Mouse (Mus musculus) testis, adult 2 months (tissue): ENCODE data around the gene Iqsec1. TPM values are rescaled to one million over a fixed set of nuclear protein-coding genes. Genes with fewer than 3 reads are reported as not detected.

Source experiments
- H3K27ac ChIP-seq: fragments of 200-500 bp; 2 replicates; pipeline ENCODE4 v1.5.1; 2012; ENCODE audit warnings: low read depth, low read length; ENCODE audit not compliant: control insufficient read depth, insufficient read depth
- H3K27me3 ChIP-seq: fragments of 200-500 bp; 2 replicates; pipeline ENCODE4 v1.6.1; 2012; ENCODE audit warnings: mild to moderate bottlenecking, low read length, moderate library complexity; ENCODE audit not compliant: control insufficient read depth, insufficient read depth
- H3K36me3 ChIP-seq: fragments of 200-500 bp; 2 replicates; pipeline ENCODE4 v1.6.1; 2012; ENCODE audit warnings: mild to moderate bottlenecking, low read length; ENCODE audit not compliant: control insufficient read depth, insufficient read depth
- H3K4me1 ChIP-seq: fragments of 200-500 bp; 2 replicates; pipeline ENCODE4 v1.6.1; 2012; ENCODE audit warnings: low read length; ENCODE audit not compliant: control insufficient read depth, insufficient read depth
- H3K4me3 ChIP-seq: fragments of 200-500 bp; 2 replicates; pipeline ENCODE4 v1.5.1; 2012; ENCODE audit warnings: low read depth, mild to moderate bottlenecking, low read length, moderate library complexity, mixed read lengths; ENCODE audit not compliant: control insufficient read depth
- CTCF ChIP-seq: fragments of 200-500 bp; IDR thresholded peaks from 2 replicates; pipeline ENCODE4 v1.5.1; 2012; ENCODE audit warnings: low read depth, mild to moderate bottlenecking, inconsistent platforms, low read length, moderate library complexity; ENCODE audit not compliant: control insufficient read depth, insufficient read depth, insufficient replicate concordance
- POLR2A ChIP-seq: fragments of 200-500 bp; IDR thresholded peaks from 2 replicates; pipeline ENCODE4 v1.6.1; 2012; ENCODE audit warnings: low read depth, mild to moderate bottlenecking, inconsistent platforms, low read length, moderate library complexity; ENCODE audit not compliant: control insufficient read depth
- polyA plus RNA-seq: library from polyadenylated mRNA; depleted of rRNA; stranded (reverse); fragments of >200 nt; gene quantifications from 2 replicates; pipeline ENCODE4 v1.2.3, GENCODE M21; 2012

Gene Iqsec1
- polyA plus RNA-seq, 1 experiment, result 47.2 TPM

DNA sequence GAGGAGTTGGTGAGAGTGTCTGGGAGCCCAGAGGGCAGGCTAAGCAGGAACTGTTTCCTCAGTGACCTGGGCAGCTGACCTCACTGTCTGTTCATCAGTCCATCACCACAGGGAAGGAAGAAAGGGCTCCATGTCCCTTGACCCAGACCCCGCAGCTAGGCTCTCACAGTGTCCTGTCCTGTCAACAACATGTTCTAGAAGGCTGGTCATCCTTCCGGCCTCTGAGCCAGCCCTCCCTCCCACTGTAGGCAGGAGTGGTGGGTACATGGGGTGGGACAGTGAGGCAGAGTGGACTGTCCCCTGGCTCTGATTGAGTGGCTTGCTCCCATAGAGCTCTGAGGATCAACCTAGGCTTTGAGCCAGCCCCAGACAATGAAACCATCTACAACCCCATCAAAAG, 284.7 kb downstream of the Iqsec1 start:
- Histone ChIP-seq H3K36me3 (no peaks in the 10 kb centered on the region), H3K27ac (no peak overlapping the region), H3K4me1 (peaks cover 12% of the 10 kb centered on the region), H3K27me3 (no peaks in the 10 kb centered on the region), H3K4me3 (no peak overlapping the region)
- TF ChIP-seq CTCF, result no peak
- no peak for TF ChIP-seq POLR2A

DNA sequence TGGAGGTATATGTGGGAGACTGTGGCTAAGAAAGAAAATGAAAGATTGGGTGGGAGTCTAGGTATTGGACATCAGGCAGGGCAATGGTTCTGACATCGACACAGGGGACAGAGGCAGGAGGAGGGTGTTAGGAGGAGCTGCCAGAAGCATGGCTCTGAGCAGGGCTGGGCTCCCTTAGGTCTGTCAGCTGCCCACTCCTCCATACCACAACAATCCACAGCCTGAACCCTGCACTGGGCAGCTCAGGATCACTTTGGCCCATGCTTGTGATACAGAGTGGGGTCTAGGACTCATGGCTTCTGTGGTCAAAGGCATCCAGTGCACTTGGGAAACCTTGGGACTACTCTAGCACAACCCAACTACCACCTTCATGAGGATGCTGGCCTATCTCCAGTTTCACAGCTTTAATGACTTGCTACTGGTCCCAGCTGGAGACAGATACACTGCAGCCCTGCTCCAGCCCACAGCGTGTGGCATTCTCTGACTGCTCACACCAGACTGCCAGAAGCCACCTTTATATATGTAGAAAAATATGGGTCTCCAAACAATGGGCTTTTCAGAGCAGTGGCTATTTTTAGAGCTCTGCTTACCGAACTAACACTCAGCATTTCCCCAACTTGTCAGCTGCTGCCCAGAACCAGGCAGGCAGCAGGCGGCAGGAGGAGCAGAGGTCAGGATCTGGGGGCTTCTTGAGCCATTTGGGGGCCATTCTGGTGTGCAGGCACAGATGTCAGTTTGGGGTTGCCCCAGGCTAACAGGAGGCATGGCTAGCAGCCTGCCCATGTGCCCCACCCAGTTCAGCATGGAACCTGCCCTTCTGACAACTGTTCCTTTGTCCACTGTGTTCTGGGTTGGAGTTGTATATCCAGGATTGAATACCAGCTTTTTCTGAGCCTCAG, 285.4 kb downstream of the Iqsec1 start:
- Histone ChIP-seq H3K4me3 (no peak overlapping the region), H3K4me1 (peaks cover 15% of the 10 kb centered on the region), H3K27me3 (no peaks in the 10 kb centered on the region), H3K27ac (no peak overlapping the region), H3K36me3 (no peaks in the 10 kb centered on the region)
- TF ChIP-seq CTCF, result no peak
- no peak for TF ChIP-seq POLR2A

DNA sequence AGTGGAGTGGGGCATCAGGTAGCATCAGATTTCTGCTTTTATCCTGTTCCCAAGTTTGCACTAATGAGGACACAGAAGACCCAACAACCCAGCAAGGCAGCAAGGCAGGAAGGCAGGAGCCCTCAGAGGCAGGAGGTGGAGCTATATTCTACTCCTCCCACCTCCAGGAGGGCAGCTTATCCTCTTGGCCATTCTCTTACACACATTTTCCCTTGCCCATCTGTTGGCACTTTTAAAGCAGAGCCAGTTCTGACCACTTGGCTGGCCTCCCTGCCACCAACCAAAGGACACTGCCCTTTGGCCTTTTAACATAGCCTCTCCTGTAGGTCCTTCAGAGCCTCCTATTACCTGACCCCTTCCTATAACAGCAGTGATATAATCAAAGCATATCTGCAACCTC, 286.3 kb downstream of the Iqsec1 start:
- no peaks in the 10 kb centered on the region for H3K27me3 ChIP-seq
- H3K4me3 ChIP-seq, result no peak overlapping the region
- peaks cover 15% of the 10 kb centered on the region for H3K4me1 ChIP-seq
- no peak overlapping the region for H3K27ac ChIP-seq
- TF ChIP-seq CTCF (no peak), POLR2A (no peak)
- no peaks in the 10 kb centered on the region for H3K36me3 ChIP-seq

DNA sequence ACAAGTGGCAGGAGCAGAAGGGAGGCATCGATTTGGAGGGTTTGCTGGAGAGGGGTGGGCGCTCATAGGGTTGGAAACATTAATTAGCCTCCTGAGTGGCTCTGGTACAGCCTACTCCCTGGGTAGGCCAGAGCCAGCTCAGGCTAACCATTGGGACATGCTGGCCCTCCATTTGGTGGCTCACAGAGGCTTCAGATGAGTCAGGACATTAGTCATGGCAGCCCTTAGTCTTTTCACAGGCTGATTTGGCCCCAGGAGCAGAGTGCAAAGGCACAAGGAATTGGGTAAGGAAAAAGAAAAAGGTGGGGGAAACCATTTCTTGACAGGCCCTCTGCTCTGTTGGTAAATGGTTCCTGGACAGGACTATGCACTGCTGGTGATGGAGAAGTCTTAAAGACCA, 287.1 kb downstream of the Iqsec1 start:
- TF ChIP-seq CTCF, result no peak
- no peak for TF ChIP-seq POLR2A
- H3K36me3 ChIP-seq, result no peaks in the 10 kb centered on the region
- no peak overlapping the region for H3K4me3 ChIP-seq
- H3K27ac ChIP-seq, result no peak overlapping the region
- H3K27me3 ChIP-seq, result no peaks in the 10 kb centered on the region
- H3K4me1 ChIP-seq, result peaks cover 19% of the 10 kb centered on the region

DNA sequence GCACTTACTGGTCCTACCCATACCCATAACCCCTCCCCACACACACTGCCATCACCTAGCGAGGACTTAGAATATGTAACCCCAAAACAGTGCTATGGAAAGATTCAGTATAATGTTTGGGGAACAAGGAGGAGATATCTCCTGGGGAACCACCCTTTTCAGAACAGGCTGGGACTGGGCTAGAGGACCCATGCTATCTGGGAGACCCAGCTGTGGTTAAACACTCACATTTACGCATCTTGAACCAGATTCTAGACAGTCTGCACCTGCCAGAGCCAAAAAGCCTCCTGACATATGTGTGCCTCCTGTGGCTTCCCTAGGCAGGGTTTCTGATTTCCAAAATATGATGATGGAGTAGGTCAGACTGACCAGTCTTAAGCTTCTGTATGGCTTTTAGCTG, 287.7 kb downstream of the Iqsec1 start:
- Histone ChIP-seq H3K27ac (no peak overlapping the region; the same call in 1 of the 2 replicates), H3K27me3 (no peaks in the 10 kb centered on the region), H3K36me3 (no peaks in the 10 kb centered on the region), H3K4me1 (peaks cover 19% of the 10 kb centered on the region), H3K4me3 (no peak overlapping the region)
- TF ChIP-seq POLR2A (no peak), CTCF (no peak)

DNA sequence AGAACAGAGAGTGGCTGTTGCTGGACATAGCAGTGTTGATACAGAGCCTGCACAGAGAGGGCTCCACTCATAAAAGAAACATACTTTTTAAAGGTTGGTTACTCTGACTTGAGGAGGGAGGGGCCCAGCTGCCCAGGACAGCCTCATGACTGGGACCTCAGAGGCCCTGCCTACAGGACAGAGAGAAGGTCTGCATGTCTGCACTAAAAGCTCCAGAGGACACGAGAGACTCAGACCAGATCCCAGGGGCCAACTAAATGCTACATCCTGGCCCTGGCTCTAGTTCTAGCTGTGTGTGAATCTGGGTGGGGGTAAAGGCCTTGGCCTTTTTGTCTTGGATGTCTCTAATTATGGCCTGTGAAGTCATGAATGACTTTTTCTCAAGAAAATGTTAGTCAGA, 288.4 kb downstream of the Iqsec1 start:
- Histone ChIP-seq H3K4me1 (peaks cover 19% of the 10 kb centered on the region), H3K36me3 (no peaks in the 10 kb centered on the region), H3K27ac (no peak overlapping the region; the same call in 1 of the 2 replicates), H3K27me3 (no peaks in the 10 kb centered on the region), H3K4me3 (no peak overlapping the region)
- TF ChIP-seq CTCF, result no peak
- no peak for TF ChIP-seq POLR2A

DNA sequence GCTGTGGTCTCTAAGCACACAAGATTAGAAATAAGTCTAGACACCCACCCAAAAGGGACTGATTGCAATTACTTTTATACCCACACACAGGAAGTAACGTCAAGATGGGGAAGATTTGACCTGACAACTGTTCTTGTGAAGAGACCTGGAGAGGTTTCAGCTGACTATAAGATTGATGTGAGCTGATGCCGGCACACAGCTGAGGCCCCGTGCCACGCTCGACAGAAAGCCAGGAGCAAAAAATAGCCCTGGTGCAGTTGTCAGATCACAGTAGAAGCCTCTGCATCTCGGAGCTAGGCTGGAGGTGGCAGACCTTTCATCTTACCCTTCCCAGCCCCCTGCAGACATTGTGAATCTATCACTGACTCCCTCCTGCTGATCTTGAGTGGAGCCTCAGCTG, 289.6 kb downstream of the Iqsec1 start:
- Histone ChIP-seq H3K36me3 (no peaks in the 10 kb centered on the region), H3K27ac (no peak overlapping the region), H3K4me3 (no peak overlapping the region), H3K4me1 (peaks cover 18% of the 10 kb centered on the region), H3K27me3 (no peaks in the 10 kb centered on the region)
- no peak for TF ChIP-seq POLR2A
- TF ChIP-seq CTCF, result no peak

DNA sequence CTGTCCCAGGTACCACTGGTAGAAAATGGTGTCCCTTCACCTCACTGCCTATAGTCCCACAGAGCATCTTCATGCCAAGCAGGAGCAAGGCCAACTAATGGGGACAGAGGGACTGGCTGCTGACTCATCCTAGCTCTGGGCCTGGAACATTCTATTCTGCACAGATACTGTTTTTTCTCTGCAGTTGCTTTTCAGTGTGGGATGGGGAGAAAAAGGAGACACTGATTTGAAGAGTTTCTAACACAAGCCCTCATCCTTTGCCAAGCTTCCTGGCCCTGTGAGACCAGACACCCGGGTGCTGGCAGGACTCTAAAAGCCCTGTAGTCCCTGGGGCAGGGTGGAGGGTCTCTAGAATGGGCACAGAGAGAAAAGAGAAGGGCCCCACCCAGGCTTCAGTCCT, 292.7 kb downstream of the Iqsec1 start:
- TF ChIP-seq POLR2A, result no peak
- TF ChIP-seq CTCF, result no peak
- no peaks in the 10 kb centered on the region for H3K27me3 ChIP-seq
- H3K36me3 ChIP-seq, result no peaks in the 10 kb centered on the region
- H3K27ac ChIP-seq, result peak overlapping the region; percentile 18; the same call in 1 of the 2 replicates
- peaks cover 12% of the 10 kb centered on the region for H3K4me1 ChIP-seq
- H3K4me3 ChIP-seq, result no peak overlapping the region
